Mouse (Mus musculus): ENCODE data around the gene Ache. TPM values are rescaled to one million over a fixed set of nuclear protein-coding genes. Genes with fewer than 3 reads are reported as not detected.

The Ache gene
- total and polyA plus RNA-seq, 3 experiments: 0.13 to 0.23 TPM; not detected in 1

DNA sequence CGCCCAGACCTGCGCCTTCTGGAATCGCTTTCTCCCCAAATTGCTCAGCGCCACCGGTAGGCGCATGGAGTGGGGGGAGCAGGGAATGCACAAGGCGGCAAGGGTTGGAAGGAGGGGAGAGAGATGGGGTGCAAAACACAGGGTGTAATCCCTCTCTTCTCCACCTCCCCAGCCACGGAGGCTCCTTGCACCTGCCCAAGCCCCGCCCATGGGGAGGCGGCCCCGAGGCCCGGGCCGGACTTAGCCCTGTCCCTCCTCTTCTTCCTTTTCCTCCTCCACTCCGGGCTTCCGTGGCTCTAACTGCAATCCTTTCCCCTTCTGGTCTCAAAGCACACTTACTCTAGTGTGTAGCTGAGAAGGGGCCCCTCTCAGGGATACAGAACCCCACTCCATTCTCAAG is 6.0 kb downstream of the Ache start:
- dilution Hi-C loops (cut with MboI; ENCODE audit: extremely low pct_ligation_motif_present, extremely low pct_unique_long_range_greater_than_20kb, low sequenced_read_pairs): no loop called here
- H3K79me2 ChIP-seq (replicated peaks; ENCODE audit: control insufficient read depth, extremely low read depth, insufficient read depth, poor library complexity, severe bottlenecking): no peaks in the 10 kb centered on the region

DNA sequence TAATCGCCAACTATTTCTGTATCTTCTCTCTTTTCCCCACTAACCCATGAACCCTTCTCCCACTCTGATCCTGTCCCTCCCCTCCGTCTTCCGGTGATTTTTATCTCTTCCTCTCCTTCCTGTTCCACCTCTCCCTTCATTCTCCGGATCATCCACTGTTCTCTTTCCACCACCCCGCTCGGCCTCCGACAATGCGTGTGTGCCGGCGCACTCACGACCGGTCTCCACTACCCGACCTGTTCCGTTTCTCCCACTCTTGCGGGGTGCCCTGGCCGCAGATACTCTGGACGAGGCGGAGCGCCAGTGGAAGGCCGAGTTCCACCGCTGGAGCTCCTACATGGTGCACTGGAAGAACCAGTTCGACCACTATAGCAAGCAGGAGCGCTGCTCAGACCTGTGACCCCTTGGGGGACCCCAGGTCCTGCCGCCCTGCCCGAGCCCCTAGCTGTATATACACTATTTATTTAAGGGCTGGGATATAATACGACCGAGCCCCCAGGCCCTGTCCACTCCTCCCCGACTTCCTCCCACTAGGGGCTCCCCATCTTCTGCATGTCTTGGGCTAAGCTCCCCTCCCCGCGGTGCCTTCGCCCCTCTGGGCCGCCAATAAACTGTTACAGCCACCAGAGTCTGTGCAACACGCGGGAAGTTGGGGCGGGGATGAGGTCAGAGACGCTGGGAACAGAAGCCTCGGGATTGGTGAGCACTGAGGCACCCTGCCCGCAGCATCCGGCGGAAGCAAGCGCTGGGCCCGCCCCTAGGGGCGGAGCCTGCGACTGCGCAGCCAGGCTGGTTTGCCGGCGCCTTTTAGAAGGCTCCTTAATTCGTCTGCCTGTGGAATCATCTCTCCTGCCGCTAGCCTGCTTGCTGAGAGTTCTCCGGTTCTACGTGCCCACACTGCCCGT is 6.8 kb downstream of the Ache start, which contains the start of gene Ufsp1:
Gene Ufsp1, plus strand, starts transcription at position 791 of the 905 bp plus-strand sequence.
- dilution Hi-C loops (cut with MboI; ENCODE audit: extremely low pct_ligation_motif_present, extremely low pct_unique_long_range_greater_than_20kb, low sequenced_read_pairs): no loop called here
- DNase-seq (ENCODE audit: extremely low read depth): peak; percentile 95
- peaks cover 11 to 37% of the 10 kb centered on the region in 2 experiments; a peak in 3 of 4 replicates for H3K4me1 ChIP-seq (ENCODE audit: control insufficient read depth in 1 of 2, insufficient read depth in 2 of 2)
- TF ChIP-seq CHD1 (IDR thresholded peaks at IDR 0.05; ENCODE audit: low read depth, low read length) (peak; percentile 86; the same call in 1 of the 2 replicates), ZKSCAN1 (IDR thresholded peaks at IDR 0.05; ENCODE audit: borderline replicate concordance, low read depth, low read length) (no peak), CTCF (conservative IDR thresholded peaks at IDR 0.05 in 1 of 2, IDR thresholded peaks at IDR 0.05 in 1 of 2; ENCODE audit: low read depth in 2 of 2, low read length in 2 of 2) (peak in 1 of 2 experiments; percentile 1; a peak in 1 of 4 replicates), RAD21 (IDR thresholded peaks at IDR 0.05; ENCODE audit: low read depth, low read length) (no peak), MAZ (IDR thresholded peaks at IDR 0.05; ENCODE audit: low read depth, low read length) (no peak), HCFC1 (IDR thresholded peaks at IDR 0.05; ENCODE audit: low read depth, low read length) (peak; percentile 82), POLR2AphosphoS2 (IDR thresholded peaks at IDR 0.05; ENCODE audit: low read depth, low read length) (peak; percentile 93), POLR2A (IDR thresholded peaks at IDR 0.05; ENCODE audit: low read depth, low read length) (peak; percentile 92), BHLHE40 (IDR thresholded peaks at IDR 0.05; ENCODE audit: low read depth, low read length) (no peak), NRF1 (IDR thresholded peaks at IDR 0.05; ENCODE audit: low read depth, low read length) (peak; percentile 91), SMC3 (IDR thresholded peaks at IDR 0.05; ENCODE audit: low read depth, low read length) (no peak), EP300 (IDR thresholded peaks at IDR 0.05; ENCODE audit: low read length) (no peak), CHD2 (IDR thresholded peaks at IDR 0.05; ENCODE audit: low read length) (no peak), ZMIZ1 (IDR thresholded peaks at IDR 0.05; ENCODE audit: low read depth, low read length) (peak; percentile 70), NELFE (IDR thresholded peaks at IDR 0.05; ENCODE audit: low read depth, low read length) (peak; percentile 77), GABPA (IDR thresholded peaks at IDR 0.05; ENCODE audit: insufficient replicate concordance, low read depth, low read length) (no peak), TCF12 (IDR thresholded peaks at IDR 0.05; ENCODE audit: low read depth, low read length) (peak; percentile 61; the same call in 1 of the 2 replicates), ETS1 (conservative IDR thresholded peaks at IDR 0.05; ENCODE audit: low read depth, low read length) (no peak), RCOR1 (conservative IDR thresholded peaks at IDR 0.05; ENCODE audit: low read depth, low read length) (no peak), JUND (conservative IDR thresholded peaks at IDR 0.05; ENCODE audit: low read depth, low read length) (no peak), MAFK (IDR thresholded peaks at IDR 0.05; ENCODE audit: insufficient replicate concordance, low read length) (no peak)

More for the DNA sequence above, 6.0 kb downstream of the Ache start:
- Histone ChIP-seq H3K9me3 (replicated peaks; ENCODE audit: low read length) (no peaks in the 10 kb centered on the region), H3K27ac (ENCODE audit: insufficient read depth, low read depth) (no peak overlapping the region), H3K27me3 (replicated peaks) (peaks cover 20% of the 10 kb centered on the region), H3K4me3 (replicated peaks in 1 of 3; ENCODE audit: low read depth in 2 of 3, low read length in 2 of 3, poor library complexity in 1 of 3) (peak overlapping the region; percentile 56 to 72 (median 71)), H3K9ac (ENCODE audit: insufficient read depth, low read depth) (peak overlapping the region; percentile 73; the same call in 1 of the 2 replicates), H3K4me2 (ENCODE audit: insufficient read depth, low read depth, poor library complexity, severe bottlenecking) (peak overlapping the region; percentile 48), H3K36me3 (replicated peaks in 1 of 2; ENCODE audit: control insufficient read depth in 1 of 2, insufficient read depth in 1 of 2, low read length in 1 of 2) (peaks cover 35 to 37% of the 10 kb centered on the region in 2 experiments), H3K4me1 (ENCODE audit: control insufficient read depth in 1 of 2, insufficient read depth in 2 of 2) (peaks cover 11 to 43% of the 10 kb centered on the region in 2 experiments; a peak in 3 of 4 replicates)
- peak; percentile 66 for DNase-seq (ENCODE audit: extremely low read depth)
- no peak; the same call in none of the 2 replicates for TF ChIP-seq SIN3A (IDR thresholded peaks at IDR 0.05; ENCODE audit: low read length)
- TF ChIP-seq NELFE (IDR thresholded peaks at IDR 0.05; ENCODE audit: low read depth, low read length): peak; percentile 72
- TF ChIP-seq HCFC1 (IDR thresholded peaks at IDR 0.05; ENCODE audit: low read depth, low read length): peak; percentile 15; the same call in 1 of the 2 replicates
- TF ChIP-seq ZKSCAN1 (IDR thresholded peaks at IDR 0.05; ENCODE audit: borderline replicate concordance, low read depth, low read length): no peak
- TF ChIP-seq ETS1 (conservative IDR thresholded peaks at IDR 0.05; ENCODE audit: low read depth, low read length): no peak
- TF ChIP-seq POLR2A (IDR thresholded peaks at IDR 0.05; ENCODE audit: low read depth, low read length): peak; percentile 75
- no peak for TF ChIP-seq PAX5 (IDR thresholded peaks at IDR 0.05; ENCODE audit: low read length)
- no peak for TF ChIP-seq ZC3H11A (IDR thresholded peaks at IDR 0.05; ENCODE audit: low read depth, low read length)
- TF ChIP-seq KAT2A (IDR thresholded peaks at IDR 0.05; ENCODE audit: insufficient replicate concordance, low read length): no peak
- TF ChIP-seq ZMIZ1 (IDR thresholded peaks at IDR 0.05; ENCODE audit: low read depth, low read length): no peak
- TF ChIP-seq ELF1 (IDR thresholded peaks at IDR 0.05; ENCODE audit: low read depth, low read length): peak; percentile 45; the same call in 1 of the 2 replicates
- TF ChIP-seq TBP (conservative IDR thresholded peaks at IDR 0.05; ENCODE audit: low read depth, low read length): peak; percentile 68
- no peak for TF ChIP-seq BHLHE40 (IDR thresholded peaks at IDR 0.05; ENCODE audit: low read depth, low read length)
- no peak for TF ChIP-seq CHD2 (IDR thresholded peaks at IDR 0.05; ENCODE audit: low read length)
- no peak for TF ChIP-seq E2F4 (IDR thresholded peaks at IDR 0.05; ENCODE audit: insufficient replicate concordance, low read depth, low read length)
- TF ChIP-seq MAZ (IDR thresholded peaks at IDR 0.05; ENCODE audit: low read depth, low read length): no peak
- no peak for TF ChIP-seq CTCF (conservative IDR thresholded peaks at IDR 0.05 in 1 of 2, IDR thresholded peaks at IDR 0.05 in 1 of 2; ENCODE audit: low read depth in 2 of 2, low read length in 2 of 2)
- no peak for TF ChIP-seq USF2 (conservative IDR thresholded peaks at IDR 0.05; ENCODE audit: low read depth, low read length)
- no peak for TF ChIP-seq RAD21 (IDR thresholded peaks at IDR 0.05; ENCODE audit: low read depth, low read length)
- no peak for TF ChIP-seq MAFK (IDR thresholded peaks at IDR 0.05; ENCODE audit: insufficient replicate concordance, low read length)
- peak; percentile 41; the same call in 1 of the 2 replicates for TF ChIP-seq NRF1 (IDR thresholded peaks at IDR 0.05; ENCODE audit: low read depth, low read length)
- no peak; the same call in 1 of the 2 replicates for TF ChIP-seq ZNF384 (IDR thresholded peaks at IDR 0.05; ENCODE audit: low read depth, low read length)
- no peak for TF ChIP-seq TCF12 (IDR thresholded peaks at IDR 0.05; ENCODE audit: low read depth, low read length)
- in situ Hi-C loops (cut with MboI; ENCODE audit: low pct_ligation_motif_present, low pct_unique_long_range_greater_than_20kb, low sequenced_read_pairs): no loop called here

More for the DNA sequence above, 6.8 kb downstream of the Ache start, which contains the start of gene Ufsp1:
- Histone ChIP-seq H3K9ac (ENCODE audit: insufficient read depth, low read depth) (peak within 1 kb of the TSS; percentile 73), H3K27ac (ENCODE audit: insufficient read depth, low read depth) (peak within 1 kb of the TSS; percentile 58), H3K9me3 (replicated peaks; ENCODE audit: low read length) (no peaks in the 10 kb centered on the region), H3K27me3 (replicated peaks) (peaks cover 13% of the 10 kb centered on the region), H3K79me2 (replicated peaks; ENCODE audit: control insufficient read depth, extremely low read depth, insufficient read depth, poor library complexity, severe bottlenecking) (no peaks in the 10 kb centered on the region), H3K4me2 (ENCODE audit: insufficient read depth, low read depth, poor library complexity, severe bottlenecking) (peak within 1 kb of the TSS; percentile 48), H3K36me3 (replicated peaks in 1 of 2; ENCODE audit: control insufficient read depth in 1 of 2, insufficient read depth in 1 of 2, low read length in 1 of 2) (peaks cover 43 to 45% of the 10 kb centered on the region in 2 experiments), H3K4me3 (replicated peaks in 1 of 3; ENCODE audit: low read depth in 2 of 3, low read length in 2 of 3, poor library complexity in 1 of 3) (peak within 1 kb of the TSS; percentile 71 to 76 (median 72))
- in situ Hi-C loops (cut with MboI; ENCODE audit: low pct_ligation_motif_present, low pct_unique_long_range_greater_than_20kb, low sequenced_read_pairs): no loop called here

Data from CH12.LX (cell line).